Mouse (Mus musculus): ENCODE results near the gene Abca4.
A peak's percentile ranks its signal among the peaks of the same experiment; 100 is the strongest.

Gene Abca4

GRCm38 (mm10) chr3:122109461-122109860, 65.2 kb downstream of the Abca4 start:
- no peak for DNase-seq (ENCODE audit: low spot score in 2 of 2)

- no peak for DNase-seq (ENCODE audit: low spot score in 2 of 2)
Measured at GRCm38 (mm10) chr3:122111141-122111981, 67.1 kb downstream of the Abca4 start.

GRCm38 (mm10) chr3:122118651-122119214, 74.5 kb downstream of the Abca4 start:
- DNase-seq (ENCODE audit: low spot score in 2 of 2), result no peak

- no peak for DNase-seq (ENCODE audit: low spot score in 2 of 2)
Measured at GRCm38 (mm10) chr3:122119733-122120132, 75.5 kb downstream of the Abca4 start.

GRCm38 (mm10) chr3:122120217-122120616, 76.0 kb downstream of the Abca4 start:
- DNase-seq (ENCODE audit: low spot score in 2 of 2), result peak; percentile 76 to 94

- DNase-seq (ENCODE audit: low spot score in 2 of 2), result peak; percentile 96 to 97
Measured at GRCm38 (mm10) chr3:122122127-122122663, 78.0 kb downstream of the Abca4 start.

GRCm38 (mm10) chr3:122122838-122123237, 78.6 kb downstream of the Abca4 start:
- peak in 1 of 2 experiments; percentile 14 for DNase-seq (ENCODE audit: low spot score in 2 of 2)

GRCm38 (mm10) chr3:122128999-122129493, 84.8 kb downstream of the Abca4 start:
- DNase-seq (ENCODE audit: low spot score in 2 of 2), result no peak

GRCm38 (mm10) chr3:122130771-122131170, 86.5 kb downstream of the Abca4 start:
- peak; percentile 78 to 91 for DNase-seq (ENCODE audit: low spot score in 2 of 2)

- peak in 1 of 2 experiments; percentile 16 for DNase-seq (ENCODE audit: low spot score in 2 of 2)
Measured at GRCm38 (mm10) chr3:122131633-122132032, 87.4 kb downstream of the Abca4 start.

GRCm38 (mm10) chr3:122133255-122133654, 89.0 kb downstream of the Abca4 start:
- no peak for DNase-seq (ENCODE audit: low spot score in 2 of 2)

GRCm38 (mm10) chr3:122133840-122134239, 89.6 kb downstream of the Abca4 start:
- no peak for DNase-seq (ENCODE audit: low spot score in 2 of 2)

GRCm38 (mm10) chr3:122140589-122141400, 96.6 kb downstream of the Abca4 start:
- peak in 1 of 2 experiments; percentile 67 for DNase-seq (ENCODE audit: low spot score in 2 of 2)

- DNase-seq (ENCODE audit: low spot score in 2 of 2), result no peak
Measured at GRCm38 (mm10) chr3:122142256-122142922, 98.1 kb downstream of the Abca4 start.

GRCm38 (mm10) chr3:122143432-122143831, 99.2 kb downstream of the Abca4 start:
- DNase-seq (ENCODE audit: low spot score in 2 of 2), result no peak

- DNase-seq (ENCODE audit: low spot score in 2 of 2), result no peak
Measured at GRCm38 (mm10) chr3:122145430-122145829, 101.2 kb downstream of the Abca4 start.

GRCm38 (mm10) chr3:122150836-122151235, 106.6 kb downstream of the Abca4 start:
- DNase-seq (ENCODE audit: low spot score in 2 of 2), result no peak

- no peak for DNase-seq (ENCODE audit: low spot score in 2 of 2)
Measured at GRCm38 (mm10) chr3:122152431-122152830, 108.2 kb downstream of the Abca4 start.

GRCm38 (mm10) chr3:122154080-122154479, 109.8 kb downstream of the Abca4 start:
- DNase-seq (ENCODE audit: low spot score in 2 of 2), result no peak

- no peak for DNase-seq (ENCODE audit: low spot score in 2 of 2)
Measured at GRCm38 (mm10) chr3:122159447-122159846, 115.2 kb downstream of the Abca4 start.

GRCm38 (mm10) chr3:122169616-122170178, 125.5 kb downstream of the Abca4 start:
- DNase-seq (ENCODE audit: low spot score in 2 of 2), result no peak
